10 mouse cellular contexts compared by ENCODE assay signal in the genomic region with DNA sequence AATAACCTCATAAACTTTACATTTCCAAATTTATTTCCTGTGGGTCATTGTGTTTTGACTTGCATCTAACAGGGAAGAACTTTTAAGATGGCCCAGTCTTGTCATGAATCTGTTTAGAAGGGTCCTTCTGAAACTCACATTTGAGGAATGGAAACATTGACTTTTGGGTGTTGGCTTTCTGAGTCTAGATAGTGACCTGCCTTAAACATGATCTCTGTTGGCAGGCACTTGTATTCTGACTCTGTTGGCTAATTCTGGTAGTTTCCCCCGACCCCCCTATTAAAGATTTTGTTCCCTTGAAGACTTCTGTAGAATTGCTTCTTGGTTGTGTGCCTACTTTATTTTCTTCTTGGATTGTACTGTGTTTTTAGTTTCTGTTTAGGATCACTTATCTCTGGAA. TPM values are rescaled to one million over a fixed set of nuclear protein-coding genes. Genes with fewer than 3 reads are reported as not detected.
A peak's percentile ranks its signal among the peaks of the same experiment; 100 is the strongest.
DNase-seq lines count a peak whose midpoint lies in the region; ATAC-seq and TF ChIP-seq lines count a peak whose summit lies in the region.
"Had no signal": no experiment of that assay in that cellular context is flagged by ENCODE, and none has a peak within 500 bp of the region (broad histone marks: within the 10 kb centered on the region; RNA-seq: fewer than 3 reads in every experiment).

No protein-coding gene starts in this region.

- H3K27me3 ChIP-seq in liver, embryonic 11.5 days (replicated peaks; ENCODE audit: control insufficient read depth, insufficient read depth, low read length) = no peaks in the 10 kb centered on the region
- H3K27me3 ChIP-seq in hindbrain, embryonic 14.5 days (ENCODE audit: control insufficient read depth, insufficient read depth, low read length) = no peaks in the 10 kb centered on the region
- no peaks in the 10 kb centered on the region for H3K27me3 ChIP-seq in neural tube, embryonic 13.5 days

- no peak for TF ChIP-seq CTCF in gastrocnemius, adult 2 months (IDR thresholded peaks at IDR 0.05)

- no peak for DNase-seq in gastrocnemius, adult 2 months
- no peak for DNase-seq in gastrocnemius, adult 8-10 months (ENCODE audit: low spot score in 2 of 2)
- no peak for DNase-seq in liver, embryonic 11.5 days (ENCODE audit: low spot score)
- no peak for DNase-seq in liver
- no peak for DNase-seq in hindbrain, embryonic 14.5 days (ENCODE audit: low spot score)
- no peak for DNase-seq in thymus, postnatal 10 days (ENCODE audit: low spot score in 2 of 2)
- no peak for DNase-seq in right cerebral cortex, adult 2 months (ENCODE audit: low spot score in 2 of 2)
- DNase-seq: cerebellum, postnatal 10 days had no signal

- ATAC-seq in liver, embryonic 11.5 days (replicated peaks; ENCODE audit: low FRiP score) = no peak
- ATAC-seq in hindbrain, embryonic 14.5 days (ENCODE audit: low FRiP score) = no peak
- ATAC-seq in neural tube, embryonic 13.5 days (ENCODE audit: low read depth) = no peak

- no peaks in the 10 kb centered on the region for H3K36me3 ChIP-seq in liver, embryonic 11.5 days (ENCODE audit: control insufficient read depth, insufficient read depth, low read length)
- no peaks in the 10 kb centered on the region for H3K36me3 ChIP-seq in hindbrain, embryonic 14.5 days (replicated peaks; ENCODE audit: control insufficient read depth, insufficient read depth)
- no peaks in the 10 kb centered on the region for H3K36me3 ChIP-seq in neural tube, embryonic 13.5 days

- H3K9ac ChIP-seq in liver, embryonic 11.5 days (ENCODE audit: low read depth, low read length) = 0 out of 2 replicates have a peak overlapping the region, but pooled peaks have one; percentile 18
- no peak overlapping the region for H3K9ac ChIP-seq in hindbrain, embryonic 14.5 days
- no peak overlapping the region for H3K9ac ChIP-seq in neural tube, embryonic 13.5 days

- WGBS in liver, embryonic 11.5 days = 57% methylated on average over 1 of the region's 1 CpGs
- 86% methylated on average over 1 of the region's 1 CpGs for WGBS in hindbrain, embryonic 14.5 days
- WGBS in neural tube, embryonic 13.5 days = 78% methylated on average over 1 of the region's 1 CpGs

- H3K4me3 ChIP-seq in gastrocnemius, adult 2 months = peak overlapping the region; percentile 95
- peak overlapping the region; percentile 94 for H3K4me3 ChIP-seq in liver, embryonic 11.5 days (ENCODE audit: low read depth, low read length)
- peak overlapping the region; percentile 73 for H3K4me3 ChIP-seq in hindbrain, embryonic 14.5 days (replicated peaks; ENCODE audit: low read length)
- H3K4me3 ChIP-seq in neural tube, embryonic 13.5 days = peak overlapping the region; percentile 72

- H3K4me2 ChIP-seq in liver, embryonic 11.5 days = peak overlapping the region; percentile 86
- H3K4me2 ChIP-seq in hindbrain, embryonic 14.5 days (replicated peaks) = peak overlapping the region; percentile 57
- H3K4me2 ChIP-seq in neural tube, embryonic 13.5 days = peak overlapping the region; percentile 77

- peaks cover 10% of the 10 kb centered on the region for H3K4me1 ChIP-seq in liver, embryonic 11.5 days (replicated peaks; ENCODE audit: control insufficient read depth, insufficient read depth, low read length)
- H3K4me1 ChIP-seq in hindbrain, embryonic 14.5 days (replicated peaks; ENCODE audit: control insufficient read depth, insufficient read depth, low read length) = 0 out of 2 replicates have a peak, but pooled peaks cover 4% of the 10 kb centered on the region
- peaks cover 23% of the 10 kb centered on the region for H3K4me1 ChIP-seq in neural tube, embryonic 13.5 days (replicated peaks)

- H3K27ac ChIP-seq in gastrocnemius, adult 2 months = peak overlapping the region; percentile 97
- no peak overlapping the region for H3K27ac ChIP-seq in liver, embryonic 11.5 days (ENCODE audit: low read depth, low read length)
- H3K27ac ChIP-seq in hindbrain, embryonic 14.5 days = no peak overlapping the region
- no peak overlapping the region for H3K27ac ChIP-seq in neural tube, embryonic 13.5 days (replicated peaks)

- intact Hi-C loops in gastrocnemius, adult 2 months (cut with DNase I) = loop anchor here (5.0 kb wide), 1 partner anchor 80 kb away; a partner anchor contains a TSS

- no peaks in the 10 kb centered on the region for H3K9me3 ChIP-seq in liver, embryonic 11.5 days (ENCODE audit: control insufficient read depth, low read length)
- no peaks in the 10 kb centered on the region for H3K9me3 ChIP-seq in hindbrain, embryonic 14.5 days (ENCODE audit: control insufficient read depth, low read length)
- no peaks in the 10 kb centered on the region for H3K9me3 ChIP-seq in neural tube, embryonic 13.5 days

RNA-seq across cellular contexts. Expression of a gene that starts 1.9 kb away (rescaled TPM):
- 10 to 100 TPM; 67.6 to 83.7 TPM for total RNA-seq in gastrocnemius, adult 2 months (2021)
- total RNA-seq in gastrocnemius, adult 8-10 months (2022) = 10 to 100 TPM; 80.2 to 94.6 (median 83.7) TPM
- polyA plus RNA-seq in liver, embryonic 11.5 days (2014; fragmentation: Nextera tagmentation; extraction: Ambion mirVana) = 70.4 and 79.8 TPM in 2 replicates
- 77.9 and 89.6 TPM in 2 replicates for polyA plus RNA-seq in hindbrain, embryonic 14.5 days (2014; fragmentation: Nextera tagmentation; extraction: Ambion mirVana)
- polyA plus RNA-seq in neural tube, embryonic 13.5 days (2015; fragmentation: Nextera tagmentation; extraction: Ambion mirVana) = 74.4 and 76.8 TPM in 2 replicates

RNA-seq across cellular contexts. Expression of a gene that starts 47.7 kb away (rescaled TPM):
- total RNA-seq in gastrocnemius, adult 2 months (2021) = under 1 TPM in 1 of 2 experiments, not detected in 1; 0.15 TPM
- not detected for total RNA-seq in gastrocnemius, adult 8-10 months (2022)
- 0.12 TPM in 2 replicates for polyA plus RNA-seq in liver, embryonic 11.5 days (2014; fragmentation: Nextera tagmentation; extraction: Ambion mirVana)
- polyA plus RNA-seq in hindbrain, embryonic 14.5 days (2014; fragmentation: Nextera tagmentation; extraction: Ambion mirVana) = 2.0 and 2.1 TPM in 2 replicates
- polyA plus RNA-seq in neural tube, embryonic 13.5 days (2015; fragmentation: Nextera tagmentation; extraction: Ambion mirVana) = 1.2 and 1.9 TPM in 2 replicates
- total RNA-seq: gastrocnemius, adult 18-20 months had no signal
